Mouse (Mus musculus) small intestine, adult 2 months (tissue): ENCODE data around the gene Tmem110.

ENCODE experiments used
- CTCF ChIP-seq: fragments of 200-500 bp; IDR thresholded peaks from 2 replicates; pipeline ENCODE4 v1.5.1; 2012; ENCODE audit warnings: low read depth, mild to moderate bottlenecking, control low read depth, inconsistent platforms, low read length, moderate library complexity, mixed read lengths; ENCODE audit not compliant: insufficient replicate concordance, insufficient read length; ENCODE audit errors: extremely low read depth
- POLR2A ChIP-seq: fragments of 200-500 bp; IDR thresholded peaks from 2 replicates; pipeline ENCODE4 v1.6.1; 2012; ENCODE audit warnings: low read depth, mild to moderate bottlenecking, control low read depth, inconsistent platforms, low read length, moderate library complexity

DNA sequence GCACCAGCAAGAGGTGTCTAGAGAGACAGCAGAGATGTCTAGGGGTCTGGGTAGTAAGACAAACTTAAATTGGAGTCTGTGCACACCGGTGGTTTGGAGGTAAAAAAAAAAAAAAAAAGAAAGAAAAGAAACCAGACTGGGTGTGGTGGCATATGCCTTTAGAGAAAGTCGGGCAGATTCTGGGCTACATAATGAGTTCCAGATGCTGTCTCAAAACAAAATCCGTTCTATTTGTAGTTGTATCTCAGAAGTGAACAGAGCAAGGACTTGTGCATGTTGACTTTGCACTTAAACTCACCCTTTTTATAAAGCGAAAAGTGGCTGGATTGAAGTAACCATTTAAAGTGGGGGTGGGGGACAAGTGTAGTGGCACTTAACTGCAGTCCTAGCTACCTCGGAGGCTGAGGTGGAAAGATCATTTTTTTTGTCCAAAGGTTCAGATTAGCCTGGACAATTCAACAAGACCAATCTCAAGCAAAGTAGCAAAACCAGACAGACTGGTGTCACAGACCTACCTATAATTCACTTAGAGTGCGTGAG, 864 bp upstream of the Tmem110 start:
- TF ChIP-seq CTCF, result no peak
- TF ChIP-seq POLR2A, result no peak
